Mouse (Mus musculus): ENCODE results near the gene Pomt1. TPM values are rescaled to one million over a fixed set of nuclear protein-coding genes. Genes with fewer than 3 reads are reported as not detected.

Pomt1 gene
- polyA plus RNA-seq (2015; fragmentation: Nextera tagmentation; extraction: Ambion mirVana): 8.9 and 12.6 TPM in 2 replicates

GRCm38 (mm10) chr2:32235886-32236759 lies at the start of gene Pomt1:
Pomt1 (plus strand) TSS chr2:32236590.

GRCm38 (mm10) chr2:32259657-32260417 lies 23.4 kb downstream of the Pomt1 start, which contains the start of gene Uck1:
Uck1 (minus strand) TSS chr2:32260159.

GRCm38 (mm10) chr2:32287334-32287840 lies 51.0 kb downstream of the Pomt1 start, which contains the start of gene Golga2:
Golga2 (plus strand) TSS chr2:32287384.

GRCm38 (mm10) chr2:32287923-32288367 lies 51.6 kb downstream of the Pomt1 start, which contains the start of gene Swi5:
Swi5 (minus strand) TSS chr2:32288075.

Other genes with a start within 250 kb of the Pomt1 start
- gene Fam78a, start 151.7 kb upstream of the Pomt1 start, polyA plus RNA-seq (2015; fragmentation: Nextera tagmentation; extraction: Ambion mirVana): 7.5 and 8.2 TPM in 2 replicates
- gene Plpp7, start 141.1 kb upstream of the Pomt1 start, polyA plus RNA-seq (2015; fragmentation: Nextera tagmentation; extraction: Ambion mirVana): 41.4 and 44.8 TPM in 2 replicates
- 21.5 and 22.5 TPM in 2 replicates for gene Prrc2b, start 85.5 kb upstream of the Pomt1 start, polyA plus RNA-seq (2015; fragmentation: Nextera tagmentation; extraction: Ambion mirVana)
- 29.8 and 49.7 TPM in 2 replicates for gene Uck1, start 23.6 kb downstream of the Pomt1 start, polyA plus RNA-seq (2015; fragmentation: Nextera tagmentation; extraction: Ambion mirVana)
- gene Golga2, start 50.8 kb downstream of the Pomt1 start, polyA plus RNA-seq (2015; fragmentation: Nextera tagmentation; extraction: Ambion mirVana): 24.9 and 25.5 TPM in 2 replicates
- gene Swi5, start 51.5 kb downstream of the Pomt1 start, polyA plus RNA-seq (2015; fragmentation: Nextera tagmentation; extraction: Ambion mirVana): 184 and 245 TPM in 2 replicates
- 49.4 and 53.8 TPM in 2 replicates for gene Ciz1, start 115.7 kb downstream of the Pomt1 start, polyA plus RNA-seq (2015; fragmentation: Nextera tagmentation; extraction: Ambion mirVana)
- 6.6 and 8.2 TPM in 2 replicates for gene Dnm1, start 116.7 kb downstream of the Pomt1 start, polyA plus RNA-seq (2015; fragmentation: Nextera tagmentation; extraction: Ambion mirVana)
- 156 and 159 TPM in 2 replicates for gene 1110008P14Rik, start 145.3 kb downstream of the Pomt1 start, polyA plus RNA-seq (2015; fragmentation: Nextera tagmentation; extraction: Ambion mirVana)
- 9.3 and 20.6 TPM in 2 replicates for gene Lcn2, start 151.7 kb downstream of the Pomt1 start, polyA plus RNA-seq (2015; fragmentation: Nextera tagmentation; extraction: Ambion mirVana)
- gene Ptges2, start 159.3 kb downstream of the Pomt1 start, polyA plus RNA-seq (2015; fragmentation: Nextera tagmentation; extraction: Ambion mirVana): 48.2 and 52.8 TPM in 2 replicates
- gene Naif1, start 213.9 kb downstream of the Pomt1 start, polyA plus RNA-seq (2015; fragmentation: Nextera tagmentation; extraction: Ambion mirVana): 3.3 and 3.5 TPM in 2 replicates
- gene Slc25a25, start 214.9 kb downstream of the Pomt1 start, polyA plus RNA-seq (2015; fragmentation: Nextera tagmentation; extraction: Ambion mirVana): 6.7 and 10.8 TPM in 2 replicates

All from skeletal muscle tissue, postnatal 0 days (tissue).